Mouse (Mus musculus) liver, adult 2 months (tissue): ENCODE measurements at regions not wholly inside any gene's neighbourhood (a gene's known extent, or its start where the extent isn't known, plus 50 kb on each side); places are given as distances from the start of the nearest gene placed in this dataset.
A peak's percentile ranks its signal among the peaks of the same experiment; 100 is the strongest.

Experiments used
- DNase-seq: peaks from one replicate; pipeline ENCODE4 v3.0.0-alpha.2; 2011; ENCODE audit warnings: low read depth, low spot score; ENCODE audit errors: extremely low read depth
- H3K27ac ChIP-seq: fragments of 200-500 bp; replicated peaks from 2 replicates; pipeline ENCODE4 v1.5.1; 2012; ENCODE audit warnings: low read depth, mild to moderate bottlenecking, control low read depth, inconsistent platforms, low read length; ENCODE audit not compliant: insufficient read depth
- H3K27me3 ChIP-seq: fragments of 200-500 bp; 2 replicates; pipeline ENCODE4 v1.6.1; 2012; ENCODE audit warnings: mild to moderate bottlenecking, moderate library complexity, low read length, inconsistent platforms; ENCODE audit not compliant: control insufficient read depth, insufficient read depth
- H3K36me3 ChIP-seq: fragments of 200-500 bp; 2 replicates; pipeline ENCODE4 v1.6.1; 2012; ENCODE audit warnings: low read length, inconsistent platforms; ENCODE audit not compliant: control insufficient read depth, insufficient read depth
- H3K4me1 ChIP-seq: fragments of 200-500 bp; 2 replicates; pipeline ENCODE4 v1.6.1; 2011; ENCODE audit warnings: low read length; ENCODE audit not compliant: control insufficient read depth, insufficient read depth
- H3K4me3 ChIP-seq: fragments of 200-500 bp; 2 replicates; pipeline ENCODE4 v1.5.1; 2011; ENCODE audit warnings: low read depth, mild to moderate bottlenecking, control low read depth, low read length, moderate library complexity; ENCODE audit not compliant: insufficient read depth
- H3K79me2 ChIP-seq: fragments of 200-500 bp; 2 replicates; pipeline ENCODE4 v1.6.1; 2012; ENCODE audit warnings: inconsistent platforms, mild to moderate bottlenecking, low read length, moderate library complexity; ENCODE audit not compliant: control insufficient read depth, insufficient read depth
- H3K9ac ChIP-seq: fragments of 200-500 bp; 2 replicates; pipeline ENCODE4 v1.6.1; 2012; ENCODE audit warnings: low read depth, mild to moderate bottlenecking, control low read depth, inconsistent platforms, low read length
- CTCF ChIP-seq: fragments of 200-500 bp; IDR thresholded peaks from 2 replicates; pipeline ENCODE4 v1.5.1; 2011; ENCODE audit warnings: low read depth, low read length, control low read depth
- POLR2A ChIP-seq: fragments of 200-500 bp; IDR thresholded peaks from 2 replicates; pipeline ENCODE4 v1.6.1; 2011; ENCODE audit warnings: low read length, control low read depth; ENCODE audit not compliant: insufficient read depth; ENCODE audit errors: extremely low read depth
- WGBS: fragments of 180-500 bp; shearing (Covaris S2); methylation state at CpG from one replicate; pipeline ENCODE4 v1.1.7; 2018; 5-methylcytosine and 5-hydroxymethylcytosine counted together

DNA sequence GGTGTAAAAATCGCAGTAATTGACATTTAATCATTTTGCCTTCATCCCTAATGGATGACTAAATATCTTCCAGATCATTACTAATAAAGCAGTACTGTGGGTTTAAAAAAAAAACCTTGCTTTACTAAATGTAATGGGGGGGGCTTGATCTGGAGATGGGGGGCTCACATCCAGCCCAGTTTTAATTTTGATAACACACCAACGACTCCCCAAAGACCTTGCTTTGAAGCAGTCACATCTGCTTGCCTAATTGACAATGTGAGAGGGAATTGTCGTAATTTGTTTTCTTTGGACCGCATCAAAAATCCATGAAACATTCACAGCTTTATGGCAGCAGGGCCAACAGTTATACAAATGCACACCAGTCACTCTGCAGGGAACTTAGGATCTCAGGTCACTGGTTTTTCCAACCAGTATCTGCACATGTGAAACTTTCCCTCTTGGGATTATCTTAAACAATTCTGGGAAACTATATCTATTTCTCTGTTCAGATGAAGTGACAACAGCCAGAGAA, 61.1 kb upstream of the Csrp2 start:
- 46% methylated on average over 4 of the region's 4 CpGs for WGBS

DNA sequence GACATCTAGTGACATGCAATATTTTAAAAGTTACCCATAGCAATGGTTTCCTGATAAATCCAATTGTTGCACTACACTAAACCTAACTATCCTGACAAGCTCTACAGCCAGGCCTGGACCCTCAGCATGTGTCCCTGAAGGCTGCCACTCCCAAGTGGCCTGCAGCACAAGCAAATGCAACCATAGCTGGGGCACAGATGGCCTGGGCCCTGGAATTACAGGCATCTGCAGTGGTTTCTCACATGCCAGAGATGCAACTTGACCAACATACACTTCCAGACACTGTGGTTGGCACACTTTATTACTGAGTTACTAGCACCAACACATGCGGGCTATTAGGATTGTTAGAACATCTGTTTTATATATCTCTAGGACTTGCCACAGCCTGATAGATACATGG, 60.3 kb upstream of the Csrp2 start:
- no peak for DNase-seq

More for the DNA sequence above, 61.1 kb upstream of the Csrp2 start:
- Histone ChIP-seq H3K36me3 (no peaks in the 10 kb centered on the region), H3K4me1 (no peaks in the 10 kb centered on the region), H3K27ac (no peak overlapping the region), H3K27me3 (no peaks in the 10 kb centered on the region), H3K79me2 (no peaks in the 10 kb centered on the region), H3K9ac (no peak overlapping the region), H3K4me3 (no peak overlapping the region)
- DNase-seq, result peak; percentile 66
- TF ChIP-seq CTCF, result no peak
- TF ChIP-seq POLR2A, result no peak

More for the DNA sequence above, 60.3 kb upstream of the Csrp2 start:
- Histone ChIP-seq H3K4me3 (no peak overlapping the region), H3K4me1 (no peaks in the 10 kb centered on the region), H3K36me3 (no peaks in the 10 kb centered on the region), H3K27ac (no peak overlapping the region), H3K9ac (no peak overlapping the region), H3K79me2 (no peaks in the 10 kb centered on the region), H3K27me3 (no peaks in the 10 kb centered on the region)
- 97% methylated on average over 1 of the region's 1 CpGs for WGBS
- TF ChIP-seq POLR2A, result no peak
- TF ChIP-seq CTCF, result no peak
